Mouse (Mus musculus) forebrain, embryonic 16.5 days (tissue): ENCODE measurements around the gene Qsox2. TPM values are rescaled to one million over a fixed set of nuclear protein-coding genes. Genes with fewer than 3 reads are reported as not detected.

Experiments
- ATAC-seq: fragments of 200-750 bp; cut with Nextera tagmentation; 2 replicates; pipeline ENCODE4 v1.8.0; 2017; ENCODE audit warnings: mild to moderate bottlenecking, moderate library complexity
- H3K27ac ChIP-seq: fragments of 300-500 bp; sonication (generic); 2 replicates; pipeline ENCODE4 v1.5.1; 2014; ENCODE audit warnings: low read length, control low read depth
- H3K27me3 ChIP-seq: fragments of 300-500 bp; sonication (generic); replicated peaks from 2 replicates; pipeline ENCODE4 v1.6.1; 2014; ENCODE audit warnings: low read length; ENCODE audit not compliant: control insufficient read depth, insufficient read depth
- H3K36me3 ChIP-seq: fragments of 300-500 bp; sonication (generic); 2 replicates; pipeline ENCODE4 v1.6.1; 2014; ENCODE audit not compliant: control insufficient read depth, insufficient read depth
- H3K4me1 ChIP-seq: fragments of 300-500 bp; sonication (generic); replicated peaks from 2 replicates; pipeline ENCODE4 v1.6.1; 2014; ENCODE audit warnings: low read length; ENCODE audit not compliant: control insufficient read depth, insufficient read depth
- H3K4me2 ChIP-seq: fragments of 300-500 bp; sonication (generic); 2 replicates; pipeline ENCODE4 v1.6.1; 2014; ENCODE audit warnings: mild to moderate bottlenecking, low read length, control low read depth
- H3K4me3 ChIP-seq: fragments of 300-500 bp; sonication (generic); replicated peaks from 2 replicates; pipeline ENCODE4 v1.5.1; 2014; ENCODE audit warnings: mild to moderate bottlenecking, low read length, control low read depth
- H3K9ac ChIP-seq: fragments of 300-500 bp; sonication (generic); replicated peaks from 2 replicates; pipeline ENCODE4 v1.6.1; 2014; ENCODE audit warnings: low read depth, low read length, control low read depth
- H3K9me3 ChIP-seq: fragments of 300-500 bp; sonication (generic); 2 replicates; pipeline ENCODE4 v1.6.1; 2016; ENCODE audit warnings: low read length; ENCODE audit not compliant: control insufficient read depth
- WGBS: fragments of 180-500 bp; shearing (Covaris S2); extraction: QIAGEN DNeasy Blood & Tissue Kit; methylation state at CpG from one replicate; pipeline ENCODE4 v1.1.7; 2014; 5-methylcytosine and 5-hydroxymethylcytosine counted together
- polyA plus RNA-seq: library from polyadenylated mRNA; unstranded; fragments of >200 nt; fragmentation: Nextera tagmentation; extraction: Ambion mirVana; gene quantifications from 2 replicates; pipeline ENCODE4 v1.2.1, GENCODE M21; 2015

Qsox2 gene
- polyA plus RNA-seq, 1 experiment from 2014 or later = 14.6 TPM

DNA sequence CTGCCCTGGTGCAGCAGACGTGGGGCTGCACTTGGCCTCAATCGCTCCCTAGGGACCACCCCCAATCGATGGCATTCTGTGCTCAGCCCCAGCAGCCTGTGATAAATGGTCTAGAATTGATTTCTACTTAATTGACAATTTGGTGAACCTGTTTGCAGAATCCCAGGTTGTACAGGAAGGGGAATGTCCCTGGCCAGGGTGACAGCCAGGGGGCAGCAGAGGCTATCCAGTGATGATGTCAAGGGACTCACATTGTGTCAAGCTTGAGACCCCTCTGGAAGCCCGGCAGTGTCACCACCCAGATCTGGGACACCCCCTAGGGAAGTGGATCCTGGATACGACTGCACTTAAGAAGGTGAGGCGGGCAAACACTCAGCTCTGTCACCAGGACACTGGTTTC, 54.7 kb downstream of the Qsox2 start:
- H3K27me3 ChIP-seq = 0 out of 2 replicates have a peak, but pooled peaks cover 3% of the 10 kb centered on the region
- no peak overlapping the region for H3K27ac ChIP-seq
- ATAC-seq = no peak
- no peak overlapping the region for H3K4me2 ChIP-seq
- 17% methylated on average over 6 of the region's 6 CpGs for WGBS
- no peak overlapping the region for H3K9ac ChIP-seq
- no peak overlapping the region for H3K4me3 ChIP-seq
- no peaks in the 10 kb centered on the region for H3K9me3 ChIP-seq
- H3K36me3 ChIP-seq = no peaks in the 10 kb centered on the region
- no peaks in the 10 kb centered on the region for H3K4me1 ChIP-seq

GRCm38 (mm10) chr2:26177189-26177588, 60.1 kb downstream of the Qsox2 start:
- Histone ChIP-seq H3K4me2 (no peak overlapping the region), H3K4me1 (no peaks in the 10 kb centered on the region), H3K36me3 (no peaks in the 10 kb centered on the region), H3K27ac (no peak overlapping the region), H3K27me3 (no peaks in the 10 kb centered on the region), H3K4me3 (no peak overlapping the region), H3K9ac (no peak overlapping the region), H3K9me3 (no peaks in the 10 kb centered on the region)
- WGBS = 55% methylated on average over 2 of the region's 2 CpGs
- ATAC-seq = no peak

DNA sequence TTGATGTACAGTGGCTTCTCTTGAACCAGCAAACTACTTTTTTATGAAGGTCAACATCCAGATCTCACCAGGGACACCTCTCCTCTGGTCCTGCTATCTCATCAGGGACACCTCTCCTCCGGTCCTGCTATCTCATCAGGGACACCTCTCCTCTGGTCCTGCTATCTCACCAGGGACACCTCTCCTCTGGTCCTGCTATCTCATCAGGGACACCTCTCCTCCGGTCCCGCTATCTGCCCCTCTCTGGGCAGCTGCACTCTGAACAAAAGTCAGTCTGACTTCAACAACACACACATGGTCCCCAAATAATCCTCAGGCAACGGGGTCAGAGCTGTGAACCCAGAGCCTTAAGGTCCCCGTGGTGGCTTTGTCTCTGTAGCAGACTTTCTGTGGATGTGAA, 60.6 kb downstream of the Qsox2 start:
- H3K36me3 ChIP-seq = no peaks in the 10 kb centered on the region
- ATAC-seq = no peak
- H3K27me3 ChIP-seq = no peaks in the 10 kb centered on the region
- H3K9ac ChIP-seq = no peak overlapping the region
- H3K9me3 ChIP-seq = no peaks in the 10 kb centered on the region
- no peak overlapping the region for H3K4me3 ChIP-seq
- no peak overlapping the region for H3K27ac ChIP-seq
- 64% methylated on average over 5 of the region's 5 CpGs for WGBS
- H3K4me2 ChIP-seq = no peak overlapping the region
- no peaks in the 10 kb centered on the region for H3K4me1 ChIP-seq

DNA sequence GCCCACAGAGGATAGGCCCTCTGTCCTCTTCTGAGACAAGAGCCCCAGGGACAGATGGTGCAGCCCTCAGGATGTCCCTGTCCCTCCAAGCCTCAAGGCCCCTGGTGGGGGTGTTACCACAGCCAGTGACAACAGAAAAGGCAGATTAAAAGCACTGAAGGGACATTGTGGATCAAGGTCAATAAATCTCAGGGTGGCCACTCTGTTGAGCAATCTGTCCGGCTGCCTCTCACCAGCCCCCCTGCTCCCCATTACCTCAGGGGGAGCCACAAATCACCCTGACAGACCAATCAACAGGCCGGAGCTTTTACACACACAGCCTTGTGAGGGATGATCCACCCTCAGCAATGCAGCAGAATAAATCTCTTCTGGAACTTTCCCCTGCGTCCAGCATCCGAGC, 62.1 kb downstream of the Qsox2 start:
- no peak overlapping the region for H3K4me2 ChIP-seq
- 45% methylated on average over 4 of the region's 4 CpGs for WGBS
- no peak overlapping the region for H3K4me3 ChIP-seq
- H3K4me1 ChIP-seq = no peaks in the 10 kb centered on the region
- no peaks in the 10 kb centered on the region for H3K27me3 ChIP-seq
- no peak for ATAC-seq
- no peaks in the 10 kb centered on the region for H3K9me3 ChIP-seq
- no peak overlapping the region for H3K27ac ChIP-seq
- H3K9ac ChIP-seq = no peak overlapping the region
- H3K36me3 ChIP-seq = no peaks in the 10 kb centered on the region

DNA sequence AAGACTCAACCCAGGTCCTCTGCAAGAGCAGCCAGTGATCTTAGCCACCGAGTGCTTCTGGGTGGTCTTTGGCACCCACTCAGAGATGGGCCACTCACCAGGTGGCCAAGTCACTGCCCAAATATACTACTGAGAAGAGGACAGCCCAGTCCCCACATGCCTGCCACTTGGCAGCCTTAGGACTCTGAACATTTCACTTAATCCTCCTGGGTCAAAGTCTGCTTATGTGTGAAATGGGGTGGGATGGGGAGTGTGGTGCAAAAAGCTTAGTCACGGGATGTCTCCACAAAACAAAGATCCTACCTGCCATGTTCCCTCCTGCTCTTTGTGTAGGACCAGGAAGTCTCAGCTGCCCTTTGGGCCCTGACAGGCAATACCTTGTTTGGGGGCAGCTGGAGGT, 65.2 kb downstream of the Qsox2 start:
- ATAC-seq = no peak
- no peaks in the 10 kb centered on the region for H3K9me3 ChIP-seq

DNA sequence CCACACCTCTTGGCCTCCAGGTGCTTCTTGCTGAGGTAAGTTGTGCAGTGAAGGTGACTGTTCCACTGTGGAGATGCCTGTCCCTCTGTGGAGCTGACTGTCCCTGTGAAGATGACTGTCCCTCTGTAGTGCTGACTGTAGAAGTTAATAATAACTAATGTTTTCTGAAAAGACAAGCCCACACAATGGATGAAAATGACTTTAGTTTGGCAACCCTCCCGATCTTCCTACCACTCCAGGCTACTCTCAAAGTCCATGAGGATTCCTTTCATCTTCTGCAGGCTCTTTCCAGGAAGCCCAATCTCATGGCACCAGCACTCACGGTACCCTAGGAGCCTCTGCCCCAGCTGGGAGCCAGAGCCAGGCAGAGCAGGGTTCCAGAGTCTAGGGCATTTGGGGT, 66.9 kb downstream of the Qsox2 start:
- Histone ChIP-seq H3K4me1 (peaks cover 9% of the 10 kb centered on the region; the same call in 1 of the 2 replicates), H3K27me3 (no peaks in the 10 kb centered on the region), H3K9me3 (no peaks in the 10 kb centered on the region), H3K4me2 (no peak overlapping the region), H3K4me3 (no peak overlapping the region), H3K9ac (no peak overlapping the region), H3K36me3 (no peaks in the 10 kb centered on the region), H3K27ac (no peak overlapping the region)
- ATAC-seq = no peak
- WGBS = 42% methylated on average over 2 of the region's 2 CpGs

More for the DNA sequence above, 65.2 kb downstream of the Qsox2 start:
- Histone ChIP-seq H3K27ac (no peak overlapping the region), H3K27me3 (no peaks in the 10 kb centered on the region), H3K4me3 (no peak overlapping the region), H3K36me3 (no peaks in the 10 kb centered on the region), H3K4me1 (peaks cover 9% of the 10 kb centered on the region; the same call in 1 of the 2 replicates), H3K4me2 (no peak overlapping the region), H3K9ac (no peak overlapping the region)
- WGBS = 90% methylated on average over 2 of the region's 2 CpGs

DNA sequence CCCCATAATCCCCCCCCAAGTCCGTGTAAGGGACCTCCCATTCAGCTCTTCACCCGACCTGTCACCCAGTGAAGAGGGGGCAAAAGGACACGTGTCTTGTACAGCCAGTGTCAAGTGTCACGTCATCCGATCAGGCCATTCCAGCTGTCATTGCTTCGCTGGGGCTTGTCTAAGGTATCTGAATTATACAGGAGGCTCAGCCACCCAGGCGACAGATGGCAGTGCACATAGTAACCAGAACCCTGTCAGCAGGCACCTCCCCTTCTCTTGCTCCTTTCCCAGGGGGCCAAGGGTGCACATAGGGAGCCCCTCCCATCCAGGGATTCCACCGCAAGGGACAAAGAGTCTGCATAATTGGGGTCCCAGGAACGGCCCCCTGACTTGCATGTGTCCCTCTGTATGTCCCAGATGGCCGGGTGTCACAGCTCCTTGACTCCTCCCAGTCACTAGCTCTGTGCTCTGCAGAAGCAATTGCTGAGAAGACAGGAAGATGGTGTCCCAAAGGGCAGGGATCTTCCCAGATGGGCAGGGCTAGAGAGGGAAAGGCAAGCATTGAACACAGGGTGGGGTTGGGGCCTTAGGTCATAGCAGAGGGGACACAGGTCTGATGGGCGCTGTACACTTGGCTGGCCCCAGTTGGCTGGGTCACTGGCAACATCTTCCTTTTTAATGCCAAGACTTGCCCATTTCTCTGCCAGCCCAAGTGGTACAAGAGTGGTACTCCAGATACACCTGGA, 68.3 kb downstream of the Qsox2 start:
- Histone ChIP-seq H3K9ac (no peak overlapping the region), H3K4me2 (no peak overlapping the region), H3K36me3 (no peaks in the 10 kb centered on the region), H3K4me1 (peaks cover 9% of the 10 kb centered on the region; the same call in 1 of the 2 replicates), H3K27ac (no peak overlapping the region), H3K27me3 (no peaks in the 10 kb centered on the region), H3K4me3 (no peak overlapping the region), H3K9me3 (no peaks in the 10 kb centered on the region)
- ATAC-seq = peak; percentile 18; the same call in 1 of the 2 replicates
- WGBS = 32% methylated on average over 11 of the region's 11 CpGs

- 89% methylated on average over 3 of the region's 3 CpGs for WGBS
- no peaks in the 10 kb centered on the region for H3K36me3 ChIP-seq
- ATAC-seq = no peak
- no peak overlapping the region for H3K4me3 ChIP-seq
- H3K27me3 ChIP-seq = no peaks in the 10 kb centered on the region
- peaks cover 9% of the 10 kb centered on the region; the same call in 1 of the 2 replicates for H3K4me1 ChIP-seq
- no peak overlapping the region for H3K27ac ChIP-seq
- no peaks in the 10 kb centered on the region for H3K9me3 ChIP-seq
- H3K9ac ChIP-seq = no peak overlapping the region
- no peak overlapping the region for H3K4me2 ChIP-seq
Observed at GRCm38 (mm10) chr2:26166890-26167289, 70.4 kb downstream of the Qsox2 start.
